Mouse (Mus musculus): Measurements from ENCODE around the gene Capn12. TPM values are rescaled to one million over a fixed set of nuclear protein-coding genes. Genes with fewer than 3 reads are reported as not detected.
A peak's percentile ranks its signal among the peaks of the same experiment; 100 is the strongest.

Capn12 gene
- total RNA-seq (2015) (not detected in 2 replicates), total RNA-seq (2017) (not detected in 2 replicates)

- ATAC-seq (ENCODE audit: poor library complexity, severe bottlenecking) = no peak
These were observed at the start of gene Capn12 for GRCm38 (mm10) chr7:28881199-28881598. Gene Capn12, plus strand, starts transcription at chr7:28881422.

- peak; percentile 84 for ATAC-seq (ENCODE audit: poor library complexity, severe bottlenecking)
These were observed 49.1 kb upstream of the Capn12 start for GRCm38 (mm10) chr7:28832137-28832536.

- no peak for ATAC-seq (ENCODE audit: poor library complexity, severe bottlenecking)
These were observed 47.4 kb upstream of the Capn12 start, which contains the start of gene Lgals4 for GRCm38 (mm10) chr7:28833723-28834347. Gene Lgals4, plus strand, starts transcription at chr7:28833854.

GRCm38 (mm10) chr7:28836936-28837335 is 44.3 kb upstream of the Capn12 start:
- ATAC-seq (ENCODE audit: poor library complexity, severe bottlenecking) = no peak

- peak; percentile 97 for ATAC-seq (ENCODE audit: poor library complexity, severe bottlenecking)
These were observed 42.9 kb upstream of the Capn12 start for GRCm38 (mm10) chr7:28838331-28838730.

GRCm38 (mm10) chr7:28847273-28847672 is 33.9 kb upstream of the Capn12 start:
- no peak for ATAC-seq (ENCODE audit: poor library complexity, severe bottlenecking)

- ATAC-seq (ENCODE audit: poor library complexity, severe bottlenecking) = no peak
These were observed 31.5 kb upstream of the Capn12 start for GRCm38 (mm10) chr7:28849700-28850236.

GRCm38 (mm10) chr7:28850642-28851041 is 30.6 kb upstream of the Capn12 start:
- ATAC-seq (ENCODE audit: poor library complexity, severe bottlenecking) = no peak

GRCm38 (mm10) chr7:28859953-28860352 is 21.3 kb upstream of the Capn12 start:
- no peak for ATAC-seq (ENCODE audit: poor library complexity, severe bottlenecking)

- ATAC-seq (ENCODE audit: poor library complexity, severe bottlenecking) = no peak
These were observed 20.3 kb upstream of the Capn12 start for GRCm38 (mm10) chr7:28860898-28861297.

GRCm38 (mm10) chr7:28862817-28863499 is 18.3 kb upstream of the Capn12 start:
- ATAC-seq (ENCODE audit: poor library complexity, severe bottlenecking) = no peak

- ATAC-seq (ENCODE audit: poor library complexity, severe bottlenecking) = no peak
These were observed 17.7 kb upstream of the Capn12 start, which contains the start of gene Lgals7 for GRCm38 (mm10) chr7:28863540-28863939. Gene Lgals7, plus strand, starts transcription at chr7:28863853.

- ATAC-seq (ENCODE audit: poor library complexity, severe bottlenecking) = no peak
These were observed 16.9 kb upstream of the Capn12 start for GRCm38 (mm10) chr7:28864288-28864750.

- ATAC-seq (ENCODE audit: poor library complexity, severe bottlenecking) = peak; percentile 93
These were observed 15.5 kb upstream of the Capn12 start for GRCm38 (mm10) chr7:28865481-28866300.

- no peak for ATAC-seq (ENCODE audit: poor library complexity, severe bottlenecking)
These were observed 14.3 kb upstream of the Capn12 start for GRCm38 (mm10) chr7:28866769-28867507.

- peak; percentile 75 for ATAC-seq (ENCODE audit: poor library complexity, severe bottlenecking)
These were observed 13.5 kb upstream of the Capn12 start for GRCm38 (mm10) chr7:28867508-28868340.

GRCm38 (mm10) chr7:28870901-28871664 is 10.1 kb upstream of the Capn12 start:
- ATAC-seq (ENCODE audit: poor library complexity, severe bottlenecking) = peak; percentile 61

- ATAC-seq (ENCODE audit: poor library complexity, severe bottlenecking) = no peak
These were observed 6.7 kb upstream of the Capn12 start for GRCm38 (mm10) chr7:28874565-28874964.

- no peak for ATAC-seq (ENCODE audit: poor library complexity, severe bottlenecking)
These were observed 5.1 kb upstream of the Capn12 start for GRCm38 (mm10) chr7:28876099-28876498.

Measured in megakaryocyte, adult 5-6 weeks (primary cell).